Mouse (Mus musculus): ENCODE results near the gene C1s1.
"Not testable (repeated sequence)": the region's sequence is repeated elsewhere in the genome, so short reads cannot be mapped to it uniquely, and the experiment has no call there.

The C1s1 gene

DNA sequence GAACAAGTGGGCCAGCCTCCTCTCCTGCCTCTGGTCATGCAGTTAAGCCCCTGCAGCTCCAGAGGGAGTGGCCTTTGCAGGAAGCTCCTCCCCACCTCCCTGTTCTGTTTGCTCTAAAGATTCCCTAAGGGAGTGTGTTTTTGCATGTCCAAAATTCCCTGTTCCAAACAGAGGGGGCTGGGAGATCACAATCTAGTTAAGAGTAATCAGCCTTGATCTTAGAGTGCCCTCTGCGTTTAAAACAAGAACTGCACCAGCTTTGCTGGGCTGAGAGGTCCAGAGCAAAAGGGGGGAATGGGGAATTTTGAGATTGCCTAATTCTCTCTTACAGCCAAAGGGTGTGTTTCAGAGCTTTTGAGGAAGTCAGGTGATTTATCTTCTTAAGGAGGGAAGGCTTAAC, at the start of gene C1s1:
C1s1 (minus strand) TSS at position 76 of the 400 bp plus-strand sequence.
- DNase-seq (ENCODE audit: low spot score in 2 of 2), result peak in 1 of 2 experiments; percentile 15

DNA sequence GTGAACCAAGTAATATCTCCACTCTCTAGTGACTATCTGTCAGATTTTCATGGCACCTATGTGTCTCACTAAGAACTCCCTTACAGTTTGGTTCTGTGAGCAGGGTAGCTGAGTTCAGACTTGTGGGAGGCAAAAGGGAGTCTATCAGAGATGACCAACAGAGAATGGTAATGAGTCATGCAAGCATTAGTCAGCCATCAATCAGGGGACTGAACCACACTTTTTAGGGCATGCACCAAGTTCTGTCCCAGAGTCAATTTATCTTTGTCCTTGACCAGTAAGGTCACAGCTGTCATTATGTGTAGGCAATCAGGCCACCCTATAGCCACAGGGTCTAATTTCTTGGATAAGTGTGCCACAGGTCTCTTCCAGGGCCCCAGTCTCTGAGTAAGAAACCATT, 46.6 kb upstream of the C1s1 start:
- DNase-seq (ENCODE audit: low spot score in 2 of 2), result no peak

DNA sequence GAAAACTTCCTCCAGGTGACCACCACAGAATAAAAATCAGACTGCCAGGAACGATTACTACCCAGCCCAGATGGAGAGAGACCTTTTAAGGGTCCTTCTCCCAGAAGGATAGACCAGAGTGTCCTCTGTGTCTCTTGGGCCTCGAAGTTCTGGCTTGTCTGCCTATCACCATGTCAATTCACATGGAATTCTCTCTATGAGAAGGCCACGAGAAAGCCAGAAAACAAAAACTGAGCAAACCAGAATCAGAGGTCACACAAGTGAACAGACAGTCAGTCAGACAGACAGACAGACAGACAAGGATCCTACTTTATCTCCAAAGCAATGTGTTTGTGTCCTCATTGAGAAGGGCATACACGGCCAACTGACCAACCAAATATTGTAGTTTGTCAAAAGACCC, 44.1 kb upstream of the C1s1 start:
- no peak for DNase-seq (ENCODE audit: low spot score in 2 of 2)

DNA sequence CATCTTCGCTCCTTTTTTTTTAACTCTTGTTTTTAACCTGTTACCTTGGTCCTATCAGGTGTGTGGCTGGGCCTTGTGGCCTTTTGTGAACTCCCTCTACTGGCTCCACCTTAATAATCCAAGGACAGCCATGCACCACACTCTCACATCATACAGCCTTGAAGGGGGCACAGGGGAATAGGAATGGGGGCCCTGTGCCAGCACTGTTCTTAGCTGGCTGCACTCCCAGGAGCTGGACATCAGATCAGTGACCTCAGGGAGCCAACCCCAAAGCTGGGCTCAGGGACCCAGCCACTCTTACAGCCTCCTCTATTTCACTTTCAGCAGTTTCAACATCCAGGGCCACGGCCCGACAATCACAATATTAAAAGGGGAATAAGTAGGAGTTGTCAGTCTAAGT, 43.6 kb upstream of the C1s1 start:
- no peak for DNase-seq (ENCODE audit: low spot score in 2 of 2)

DNA sequence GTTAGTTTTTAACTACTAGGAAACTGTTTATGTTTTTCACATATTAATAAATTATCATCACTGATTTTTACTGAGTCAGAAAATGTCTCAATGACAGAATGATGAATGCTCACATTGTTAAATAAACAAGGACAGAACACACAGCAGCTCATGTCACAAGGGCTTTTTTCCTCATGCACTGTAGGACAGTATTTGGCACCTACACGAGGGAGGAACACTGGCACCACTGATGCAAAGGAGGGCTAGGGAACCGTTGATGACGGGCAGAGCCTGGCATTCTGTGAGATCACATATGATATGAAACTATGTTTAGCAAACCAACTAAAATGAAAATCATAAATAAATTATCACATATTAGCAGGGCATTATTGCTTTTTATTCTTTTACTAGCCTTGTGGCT, 42.8 kb upstream of the C1s1 start:
- DNase-seq (ENCODE audit: low spot score in 2 of 2), result no peak

DNA sequence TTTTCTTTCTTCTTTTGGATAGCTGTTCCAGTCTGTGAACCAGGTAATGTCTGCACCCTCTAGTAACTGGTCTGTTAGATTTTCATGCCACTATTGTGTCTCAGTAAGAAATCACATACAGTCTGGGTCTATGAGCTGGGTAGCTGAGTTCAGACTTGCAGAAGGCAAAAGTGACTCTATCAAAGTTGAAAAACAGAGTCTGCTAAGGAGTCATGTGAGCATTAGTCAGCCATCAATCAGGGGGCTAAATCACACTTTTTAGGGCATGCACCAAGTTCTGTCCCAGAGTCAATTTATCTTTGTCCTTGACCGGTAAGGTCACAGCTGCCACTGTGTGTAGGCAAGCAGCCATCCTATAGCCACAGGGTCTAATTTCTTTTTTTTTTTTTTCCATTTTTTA, 40.1 kb upstream of the C1s1 start:
- no peak for DNase-seq (ENCODE audit: low spot score in 2 of 2)

DNA sequence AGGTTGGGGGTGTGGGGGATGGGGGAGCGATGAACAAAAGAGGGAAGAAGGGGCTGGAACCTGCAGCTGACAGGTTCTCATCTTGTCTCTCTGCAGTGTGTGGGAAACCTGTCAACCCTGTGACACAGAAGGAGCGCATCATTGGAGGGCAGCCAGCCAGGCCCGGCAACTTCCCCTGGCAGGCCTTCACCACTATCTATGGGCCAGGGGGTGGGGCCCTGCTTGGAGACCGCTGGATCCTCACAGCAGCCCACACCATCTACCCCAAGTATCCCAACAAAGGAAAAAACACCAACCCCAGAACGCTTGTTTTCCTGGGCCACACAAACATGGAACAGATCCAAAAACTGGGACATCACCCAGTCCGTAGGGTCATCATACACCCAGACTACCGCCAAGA, 38.0 kb upstream of the C1s1 start:
- not testable (repeated sequence) for DNase-seq (ENCODE audit: low spot score in 2 of 2)

DNA sequence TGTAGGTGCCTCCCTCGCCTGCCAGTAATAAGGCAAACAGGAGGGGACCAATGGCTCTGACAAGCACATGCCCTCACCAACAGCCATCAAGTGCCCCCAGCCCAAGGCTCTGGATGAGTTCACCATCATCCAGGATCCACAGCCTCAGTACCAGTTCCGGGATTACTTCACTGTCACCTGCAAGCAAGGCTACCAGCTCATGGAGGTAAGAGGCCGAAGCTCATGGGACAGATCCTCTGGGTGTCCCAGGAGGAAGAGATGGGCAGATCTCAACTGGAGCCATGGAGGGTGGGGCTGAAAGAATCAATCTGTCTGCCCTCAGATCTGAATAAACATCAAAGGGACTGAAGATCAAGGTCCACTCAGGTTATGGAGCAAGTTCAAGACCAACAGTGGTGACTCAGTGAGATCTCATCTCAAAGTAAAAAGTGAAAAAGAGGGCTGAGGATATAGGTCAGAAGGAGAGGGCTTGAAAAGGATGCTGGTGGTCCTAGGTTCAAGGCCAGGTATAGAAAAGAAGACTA, 33.1 kb upstream of the C1s1 start:
- DNase-seq (ENCODE audit: low spot score in 2 of 2), result not testable (repeated sequence)

DNA sequence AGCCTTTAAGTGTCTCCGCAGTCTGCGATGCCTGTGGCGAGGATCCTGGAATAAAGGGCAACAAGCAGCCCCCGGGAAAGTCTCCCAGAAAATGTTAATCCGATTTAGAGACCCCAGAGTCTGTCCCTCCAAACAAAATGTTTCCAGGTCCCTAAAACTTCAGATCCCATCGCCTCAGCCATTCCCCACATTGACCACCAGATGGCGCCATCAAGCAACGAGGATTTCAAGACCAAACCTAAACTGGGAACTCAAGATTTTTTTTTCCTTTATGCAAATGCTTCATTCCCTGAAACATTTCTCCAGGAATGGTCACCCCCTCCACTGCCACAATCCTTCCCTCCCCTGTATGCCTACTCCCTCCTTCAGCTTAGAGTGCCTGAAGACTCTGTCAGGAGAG, 27.9 kb upstream of the C1s1 start, which contains the start of gene C1rb:
C1rb (plus strand) TSS at position 269 of the 400 bp plus-strand sequence.
- peak; percentile 6 to 41 for DNase-seq (ENCODE audit: low spot score in 2 of 2)

DNA sequence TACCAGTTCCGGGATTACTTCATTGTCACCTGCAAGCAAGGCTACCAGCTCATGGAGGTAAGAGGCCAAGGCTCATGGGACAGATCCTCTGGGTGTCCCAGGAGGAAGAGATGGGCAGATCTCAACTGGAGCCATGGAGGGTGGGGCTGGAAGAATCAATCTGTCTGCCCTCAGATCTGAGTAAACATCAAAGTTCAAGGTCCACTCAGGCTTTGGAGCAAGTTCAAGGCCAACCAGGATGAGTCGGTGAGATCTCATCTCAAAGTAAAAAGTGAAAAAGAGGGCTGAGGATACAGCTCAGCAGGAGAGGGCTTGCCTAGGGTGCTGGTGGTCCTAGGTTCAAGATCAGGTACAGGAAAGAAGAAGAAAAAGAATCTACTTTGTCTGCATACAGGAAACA, 19.5 kb upstream of the C1s1 start:
- not testable (repeated sequence) for DNase-seq (ENCODE audit: low spot score in 2 of 2)

DNA sequence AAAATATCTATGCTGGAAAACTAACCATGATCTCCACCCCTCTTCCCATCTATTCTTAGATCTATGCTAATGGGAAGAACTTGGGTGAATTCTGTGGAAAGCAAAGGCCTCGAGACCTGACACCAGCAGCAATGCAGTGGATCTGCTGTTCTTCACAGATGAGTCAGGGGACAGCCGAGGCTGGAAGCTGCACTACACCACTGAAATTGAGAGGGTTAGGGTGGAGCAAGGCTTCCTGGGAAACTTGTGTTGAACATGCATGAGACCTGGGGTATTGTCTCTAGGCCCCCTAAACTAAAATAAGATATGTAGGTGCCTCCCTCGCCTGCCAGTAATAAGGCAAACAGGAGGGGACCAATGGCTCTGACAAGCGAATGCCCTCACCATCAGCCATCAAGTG, 19.0 kb upstream of the C1s1 start:
- not testable (repeated sequence) for DNase-seq (ENCODE audit: low spot score in 2 of 2)

DNA sequence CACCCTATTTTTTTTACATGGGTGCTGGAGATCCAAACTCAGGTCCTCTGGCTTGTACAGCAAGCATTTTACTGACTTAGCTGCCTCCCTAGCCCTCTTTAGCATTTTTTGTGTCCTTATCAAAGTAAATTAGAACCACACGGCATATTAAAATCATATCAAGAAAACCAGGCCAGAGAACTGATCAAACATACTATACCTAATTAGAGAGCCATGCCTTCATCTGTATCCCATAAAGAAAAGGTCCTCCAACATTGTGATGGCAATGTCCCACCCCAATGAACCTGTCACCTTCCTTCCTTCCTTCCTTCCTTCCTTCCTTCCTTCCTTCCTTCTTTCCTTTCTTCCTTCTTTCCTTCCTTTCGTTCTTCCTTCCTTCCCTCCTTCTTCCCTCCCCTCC, 13.8 kb upstream of the C1s1 start:
- DNase-seq (ENCODE audit: low spot score in 2 of 2), result not testable (repeated sequence)

DNA sequence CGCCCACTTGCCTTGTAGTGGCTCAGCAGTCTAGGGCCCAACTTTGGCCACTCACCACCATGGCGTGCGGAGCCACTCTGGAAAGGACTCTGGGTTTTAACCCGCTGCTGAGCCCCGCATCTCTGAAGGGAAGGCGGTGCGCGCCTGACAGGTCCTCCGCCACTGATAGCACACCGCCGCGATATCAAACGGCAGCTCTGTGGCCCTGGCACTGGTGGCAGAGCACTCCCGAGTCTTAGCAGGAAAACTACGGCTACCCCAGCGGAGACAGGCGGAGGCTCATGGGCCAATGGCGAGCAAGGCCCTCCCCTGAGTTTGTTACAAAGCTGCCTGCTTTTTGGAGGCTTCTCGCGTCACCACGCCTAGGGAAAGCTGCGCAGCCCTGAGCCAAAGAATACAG, 10.6 kb upstream of the C1s1 start:
- DNase-seq (ENCODE audit: low spot score in 2 of 2), result no peak

DNA sequence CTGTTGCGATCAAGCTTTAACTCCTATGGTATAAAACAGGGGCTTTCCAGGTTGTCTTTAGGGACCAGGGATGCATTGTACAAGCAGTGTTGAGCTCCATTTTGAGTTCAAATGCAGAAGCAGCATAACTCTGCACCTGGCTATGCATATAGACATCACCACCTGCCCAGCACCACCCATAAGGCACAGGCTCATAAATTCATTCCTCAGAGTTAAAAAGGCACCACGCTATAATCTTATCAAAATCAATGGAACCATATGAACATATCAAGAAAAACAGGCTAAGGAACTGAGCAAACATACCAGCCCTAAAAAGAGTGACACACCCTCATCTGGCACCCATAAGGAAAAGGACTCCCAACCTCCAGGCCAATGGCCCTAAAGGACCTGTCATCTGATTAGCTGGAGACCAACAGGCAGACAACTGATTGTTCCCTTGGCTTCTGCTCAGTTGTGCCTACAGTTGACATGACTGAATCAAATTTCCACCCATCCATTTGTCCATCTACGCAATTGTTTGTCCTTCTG, 6.9 kb upstream of the C1s1 start:
- no peak for DNase-seq (ENCODE audit: low spot score in 2 of 2)

DNA sequence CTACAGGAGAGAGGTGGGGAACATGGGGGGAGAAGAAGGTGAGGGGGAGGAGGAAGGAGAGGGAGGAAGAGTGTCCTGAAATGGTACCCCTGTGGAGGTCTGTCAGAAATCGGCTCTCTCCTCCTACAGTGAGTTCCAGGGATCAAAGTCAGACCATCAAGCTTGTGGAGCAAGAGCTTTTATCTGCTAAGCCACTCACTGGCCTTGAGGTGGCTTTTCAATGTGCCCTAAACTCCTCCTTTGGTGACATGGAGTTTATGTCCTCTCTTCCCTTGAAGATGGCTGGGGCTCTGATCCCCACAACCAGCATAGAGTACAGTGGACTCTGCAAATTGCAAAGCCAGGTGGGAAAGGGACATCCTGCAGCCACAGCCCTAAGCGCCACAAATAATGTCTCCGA, 5.8 kb upstream of the C1s1 start:
- not testable (repeated sequence) for DNase-seq (ENCODE audit: low spot score in 2 of 2)

DNA sequence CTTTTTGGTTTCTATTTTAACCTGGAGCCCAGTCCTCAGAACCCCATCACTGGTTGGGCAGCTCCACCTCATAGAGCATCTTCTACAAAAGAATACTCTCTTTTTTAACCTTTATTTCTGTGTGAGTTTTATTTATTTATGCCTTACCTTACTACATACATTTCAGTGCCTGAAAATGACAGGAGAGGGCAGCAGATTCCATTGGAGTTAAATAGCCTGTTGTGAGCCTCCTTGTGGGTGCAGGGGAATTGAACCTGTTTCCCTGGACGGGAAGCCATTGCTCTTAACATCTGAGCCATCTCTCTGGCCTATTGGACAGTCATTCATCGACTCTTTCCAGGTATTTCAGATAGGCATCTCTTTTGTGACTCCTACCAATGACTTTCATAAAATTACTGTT, 3.3 kb upstream of the C1s1 start:
- no peak for DNase-seq (ENCODE audit: low spot score in 2 of 2)

DNA sequence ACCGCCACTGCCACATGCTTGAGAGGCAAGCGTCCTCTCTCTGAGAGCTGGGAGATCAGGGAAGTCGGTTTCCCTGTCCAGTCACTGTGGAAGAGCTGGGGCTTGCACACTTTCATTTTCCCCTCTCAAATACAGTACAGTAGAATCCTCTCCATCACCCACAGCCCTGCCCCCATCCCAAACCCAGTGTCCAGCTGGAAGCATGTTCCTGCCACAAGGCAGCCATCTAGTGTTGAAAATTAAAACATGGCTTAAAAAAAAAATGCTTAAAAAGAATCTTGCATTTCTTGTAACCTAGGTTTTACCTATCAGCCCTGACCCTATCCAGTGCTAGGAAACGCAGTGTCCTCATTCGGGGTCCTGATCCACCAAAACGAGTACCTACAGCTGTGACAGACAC, 2.3 kb upstream of the C1s1 start:
- DNase-seq (ENCODE audit: low spot score in 2 of 2), result no peak

DNA sequence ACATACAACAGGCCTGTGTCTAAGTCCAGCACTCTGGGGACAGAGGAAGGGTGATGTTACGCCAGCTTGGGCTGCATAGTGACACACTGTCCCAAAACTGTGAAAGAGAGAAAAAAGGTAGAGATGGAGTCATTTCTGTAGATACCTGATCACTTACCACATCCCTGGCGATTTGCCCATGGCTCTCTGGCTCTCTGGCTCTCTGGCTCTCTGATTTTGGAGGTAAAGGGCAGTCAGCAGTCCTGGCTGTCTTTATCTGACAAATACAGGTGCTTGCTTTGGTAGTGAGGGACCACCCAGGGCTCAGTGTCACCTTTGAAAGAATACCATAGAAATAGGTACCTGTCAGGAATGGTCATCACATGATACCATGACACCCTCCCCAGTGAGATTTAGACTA, 983 bp downstream of the C1s1 start:
- not testable (repeated sequence) for DNase-seq (ENCODE audit: low spot score in 2 of 2)

DNA sequence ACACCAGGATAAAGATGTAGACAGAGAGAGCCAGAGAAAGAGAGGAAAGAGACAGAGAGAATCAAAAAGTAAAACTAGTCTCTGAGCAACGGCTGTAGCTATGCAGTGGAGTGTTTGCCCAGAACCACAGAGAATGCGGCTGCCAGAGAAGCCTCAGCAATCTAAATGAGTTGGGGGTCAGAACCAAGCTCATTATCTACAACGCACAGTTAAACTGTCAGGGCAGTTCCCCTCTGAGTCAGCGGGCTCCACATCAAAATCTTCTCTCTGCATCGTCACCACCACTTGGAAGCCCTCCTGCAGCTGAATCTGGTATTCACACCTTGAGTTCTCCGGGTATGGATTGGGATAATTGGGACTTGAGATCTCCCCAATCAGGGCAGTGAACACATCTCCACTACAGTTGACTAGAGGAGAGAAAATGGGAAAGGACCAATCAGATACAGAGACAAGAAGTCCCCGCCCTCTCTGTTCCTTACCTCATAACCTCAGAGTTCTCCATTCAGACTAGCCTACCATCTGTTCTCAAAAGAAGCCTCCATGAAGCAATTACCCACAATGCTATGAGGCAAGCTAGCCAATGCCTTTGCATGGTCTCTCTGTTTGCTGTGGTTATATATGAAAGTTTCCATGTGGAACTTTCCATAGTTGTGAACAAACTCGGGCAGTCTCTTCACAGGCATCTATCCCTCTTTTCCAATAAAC, 5.9 kb downstream of the C1s1 start:
- not testable (repeated sequence) for DNase-seq (ENCODE audit: low spot score in 2 of 2)

DNA sequence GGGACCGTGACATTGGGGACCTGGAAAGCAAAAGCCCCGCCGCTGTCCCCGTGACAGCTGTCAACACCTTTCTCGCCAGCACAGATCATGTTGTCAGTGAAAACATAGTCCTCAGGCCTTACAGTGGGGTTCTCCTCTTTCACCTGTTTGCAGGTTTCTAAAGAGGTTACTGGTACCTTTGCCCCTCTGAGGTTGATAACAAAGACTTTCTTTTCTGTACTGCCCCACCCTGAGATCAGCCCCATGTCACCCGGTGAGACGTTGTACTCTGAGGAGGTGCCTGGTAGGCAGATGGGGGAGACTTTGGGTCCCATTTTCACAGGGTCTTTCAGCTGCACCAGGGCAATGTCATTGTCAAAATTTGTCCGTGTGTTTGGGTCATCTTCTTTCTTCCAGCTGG, 11.1 kb downstream of the C1s1 start:
- no peak for DNase-seq (ENCODE audit: low spot score in 2 of 2)

DNA sequence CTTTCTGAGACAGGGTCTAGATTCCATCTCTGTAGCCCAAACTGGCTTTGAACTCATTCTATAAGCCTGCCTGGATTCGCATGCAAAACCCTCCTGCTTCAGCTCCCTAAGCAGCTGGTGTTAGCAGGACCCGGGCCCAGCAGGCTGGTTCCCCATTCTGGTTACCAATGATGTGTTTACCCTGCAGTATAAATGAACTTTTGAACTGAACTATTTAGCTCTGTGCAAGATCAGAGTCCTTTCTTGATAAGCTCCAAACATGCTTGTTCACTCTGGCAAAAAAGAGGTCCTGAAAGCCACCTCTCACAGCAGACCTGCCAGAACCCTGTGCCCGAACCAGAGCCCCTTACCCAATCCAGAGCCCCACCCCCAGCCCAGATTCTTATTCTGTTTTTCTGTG, 14.3 kb downstream of the C1s1 start:
- DNase-seq (ENCODE audit: low spot score in 2 of 2), result no peak

DNA sequence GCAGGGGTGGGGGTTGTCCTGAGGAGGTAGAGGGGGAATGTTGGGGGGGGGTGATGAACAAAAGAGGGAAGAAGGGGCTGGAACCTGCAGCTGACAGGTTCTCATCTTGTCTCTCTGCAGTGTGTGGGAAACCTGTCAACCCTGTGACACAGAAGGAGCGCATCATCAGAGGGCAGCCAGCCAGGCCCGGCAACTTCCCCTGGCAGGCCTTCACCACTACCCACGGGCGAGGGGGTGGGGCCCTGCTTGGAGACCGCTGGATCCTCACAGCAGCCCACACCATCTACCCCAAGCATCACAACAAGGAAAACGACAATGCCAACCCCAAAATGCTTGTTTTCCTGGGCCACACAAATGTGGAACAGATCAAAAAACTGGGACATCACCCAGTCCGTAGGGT, 20.1 kb downstream of the C1s1 start:
- DNase-seq (ENCODE audit: low spot score in 2 of 2), result not testable (repeated sequence)

DNA sequence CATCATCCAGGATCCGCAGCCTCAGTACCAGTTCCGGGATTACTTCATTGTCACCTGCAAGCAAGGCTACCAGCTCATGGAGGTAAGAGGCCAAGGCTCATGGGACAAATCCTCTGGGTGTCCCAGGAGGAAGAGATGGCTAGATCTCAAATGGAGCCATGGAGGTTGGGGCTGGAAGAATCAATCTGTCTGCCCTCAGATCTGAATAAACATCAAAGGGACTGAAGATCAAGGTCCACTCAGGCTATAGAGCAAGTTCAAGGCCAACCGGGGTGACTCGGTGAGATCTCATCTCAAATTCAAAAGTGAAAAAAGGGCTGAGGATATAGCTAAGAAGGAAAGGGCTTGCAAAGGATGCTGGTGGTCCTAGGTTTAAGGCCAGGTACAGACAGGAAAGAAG, 24.4 kb downstream of the C1s1 start:
- not testable (repeated sequence) for DNase-seq (ENCODE audit: low spot score in 2 of 2)

Measured in spleen, postnatal 36 days (tissue).